Mouse (Mus musculus) lung, adult 2 months (tissue): ENCODE measurements around the gene Tmtc2. TPM values are rescaled to one million over a fixed set of nuclear protein-coding genes. Genes with fewer than 3 reads are reported as not detected.

ENCODE experiments used
- DNase-seq: peaks from one replicate; pipeline ENCODE4 v3.0.0; 2022
- H3K4me1 ChIP-seq: fragments of 200-500 bp; 2 replicates; pipeline ENCODE4 v1.6.1; 2011; ENCODE audit warnings: low read length; ENCODE audit not compliant: control insufficient read depth, insufficient read depth
- H3K4me3 ChIP-seq: fragments of 200-500 bp; replicated peaks from 2 replicates; pipeline ENCODE3; 2011; ENCODE audit warnings: low read depth, mild to moderate bottlenecking, control low read depth, low read length; ENCODE audit errors: extremely low read depth
- CTCF ChIP-seq: fragments of 200-500 bp; IDR thresholded peaks from 2 replicates; pipeline ENCODE4 v1.5.1; 2011; ENCODE audit warnings: mild to moderate bottlenecking, low read length, control low read depth; ENCODE audit not compliant: insufficient read depth
- POLR2A ChIP-seq: fragments of 200-500 bp; IDR thresholded peaks from 2 replicates; pipeline ENCODE4 v1.6.1; 2011; ENCODE audit warnings: low read depth, mild to moderate bottlenecking, control low read depth, low read length, borderline replicate concordance; ENCODE audit errors: extremely low read depth
- WGBS: fragments of 180-500 bp; shearing (Covaris S2); methylation state at CpG from one replicate; pipeline ENCODE4 v1.1.7; 2018; 5-methylcytosine and 5-hydroxymethylcytosine counted together
- polyA plus RNA-seq: library from polyadenylated mRNA; depleted of rRNA; stranded (reverse); fragments of >200 nt; gene quantifications from 2 replicates; pipeline ENCODE4 v1.2.3, GENCODE M21; 2012

Tmtc2 gene
- polyA plus RNA-seq, 1 experiment, result 17.7 TPM

DNA sequence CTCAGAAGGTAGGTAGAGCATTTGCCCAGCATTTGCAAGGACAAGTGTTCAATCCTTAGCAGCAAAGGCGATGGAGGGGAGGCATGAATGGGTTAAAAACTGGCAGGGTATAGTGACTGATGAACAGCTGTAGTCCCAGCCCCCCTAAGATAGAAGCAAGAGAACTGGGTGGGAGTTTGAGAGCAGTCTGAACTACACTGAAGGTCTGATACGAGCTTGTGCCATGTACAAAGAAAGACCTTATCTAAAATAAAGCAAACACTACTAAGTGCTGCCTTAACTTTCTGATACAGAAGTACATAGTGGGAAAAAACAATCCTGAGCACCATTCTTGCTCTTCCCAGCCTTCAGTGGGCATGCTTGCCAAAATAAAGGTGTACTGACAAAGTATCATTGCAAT lies 20.1 kb downstream of the Tmtc2 start:
- no peak for DNase-seq
- Histone ChIP-seq H3K4me3 (no peak overlapping the region), H3K4me1 (peaks cover 4% of the 10 kb centered on the region; the same call in 1 of the 2 replicates)
- 66% methylated on average over 2 of the region's 2 CpGs for WGBS
- TF ChIP-seq POLR2A, result no peak

DNA sequence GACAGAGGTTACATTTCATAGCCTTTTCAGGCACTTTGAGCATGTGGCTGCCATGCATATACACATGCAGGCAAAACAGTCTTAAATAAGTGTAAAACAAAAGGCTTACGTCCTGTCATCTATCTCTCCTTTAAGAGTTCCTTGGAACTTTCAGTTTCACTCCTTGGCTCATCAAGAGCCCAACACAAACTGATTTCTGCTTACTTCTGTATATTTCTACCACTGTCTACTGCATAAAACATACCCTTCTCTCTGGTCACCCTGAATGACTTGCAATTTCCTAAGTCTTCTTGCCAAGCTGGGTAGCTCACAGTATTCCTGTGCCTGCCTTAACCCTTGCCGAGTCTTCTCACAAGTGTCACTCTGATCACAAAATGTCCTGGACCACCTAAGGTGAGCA lies 26.2 kb downstream of the Tmtc2 start:
- H3K4me3 ChIP-seq, result no peak overlapping the region
- WGBS, result 63% methylated on average over 2 of the region's 2 CpGs
- H3K4me1 ChIP-seq, result peaks cover 8% of the 10 kb centered on the region
- TF ChIP-seq POLR2A, result no peak
- TF ChIP-seq CTCF, result no peak
- DNase-seq, result no peak

DNA sequence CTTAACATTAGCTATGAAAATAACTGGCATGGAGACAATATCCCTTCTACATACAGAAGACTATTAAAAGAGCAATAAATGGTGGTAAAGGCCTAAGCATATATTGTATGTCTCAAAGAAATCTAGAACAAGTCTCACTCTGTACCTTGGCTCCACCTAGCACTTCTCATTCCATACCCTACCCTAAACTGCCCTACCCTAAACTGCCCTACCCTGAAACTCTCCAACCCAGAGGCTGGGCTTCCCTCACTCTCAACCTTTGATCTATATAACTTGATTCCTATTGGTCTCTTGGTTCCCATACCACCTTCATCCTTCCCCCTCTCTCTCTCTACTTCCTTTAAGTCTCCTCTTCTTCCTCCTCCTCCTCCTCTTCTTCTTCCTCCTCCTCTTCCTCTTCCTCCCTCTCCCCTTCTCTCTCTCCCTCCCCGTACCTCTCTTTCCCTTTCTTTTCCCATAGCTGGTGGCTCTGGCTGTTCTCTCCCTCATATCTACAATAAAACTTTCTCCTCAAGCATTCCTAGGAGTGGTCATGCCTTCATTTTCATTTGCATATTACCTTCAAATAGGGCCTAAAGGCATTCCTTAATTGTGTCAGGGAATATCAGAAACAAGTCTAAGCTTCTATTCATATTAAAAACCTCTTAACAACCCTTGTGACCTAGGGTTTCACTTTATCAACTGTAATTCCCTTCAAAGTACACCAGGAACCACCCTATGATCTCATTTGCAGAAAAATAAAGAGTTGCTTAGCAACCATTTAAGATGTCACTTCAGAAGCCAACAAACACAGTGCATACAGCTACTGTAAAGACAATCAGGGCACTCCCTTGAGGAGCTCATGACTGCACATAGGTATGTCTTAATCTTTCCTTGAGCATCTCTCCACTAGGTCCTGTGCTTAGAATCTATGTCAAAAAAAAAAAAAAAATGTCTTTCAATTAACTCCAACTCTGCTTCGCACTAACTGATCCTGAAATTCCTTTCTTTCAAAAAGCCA lies 29.9 kb downstream of the Tmtc2 start:
- H3K4me1 ChIP-seq, result peaks cover 10% of the 10 kb centered on the region
- TF ChIP-seq POLR2A, result no peak
- TF ChIP-seq CTCF, result no peak
- no peak for DNase-seq
- H3K4me3 ChIP-seq, result no peak overlapping the region
- WGBS, result 86% methylated on average over 2 of the region's 2 CpGs

DNA sequence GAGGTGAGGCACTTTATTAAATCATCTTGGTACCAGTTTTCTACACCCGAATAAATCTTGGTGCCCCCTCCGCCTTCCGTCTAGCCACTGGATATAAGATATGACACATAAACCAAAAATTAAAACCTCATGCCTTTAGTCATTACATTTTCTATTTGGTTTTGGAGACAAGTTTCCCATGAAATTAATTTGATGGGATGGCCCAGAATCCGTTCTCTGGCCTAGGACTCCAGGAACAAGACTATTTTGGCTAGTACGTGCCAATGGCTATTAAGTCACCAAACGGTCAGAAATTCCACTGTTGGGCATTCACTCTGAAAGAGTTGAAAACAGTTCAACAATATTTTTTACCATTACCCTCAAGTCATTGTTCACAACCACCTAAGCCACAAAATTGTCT lies 32.2 kb downstream of the Tmtc2 start:
- Histone ChIP-seq H3K4me3 (no peak overlapping the region), H3K4me1 (peaks cover 6% of the 10 kb centered on the region; the same call in 1 of the 2 replicates)
- TF ChIP-seq POLR2A (no peak), CTCF (no peak)
- WGBS, result 90% methylated on average over 6 of the region's 6 CpGs
- no peak for DNase-seq

DNA sequence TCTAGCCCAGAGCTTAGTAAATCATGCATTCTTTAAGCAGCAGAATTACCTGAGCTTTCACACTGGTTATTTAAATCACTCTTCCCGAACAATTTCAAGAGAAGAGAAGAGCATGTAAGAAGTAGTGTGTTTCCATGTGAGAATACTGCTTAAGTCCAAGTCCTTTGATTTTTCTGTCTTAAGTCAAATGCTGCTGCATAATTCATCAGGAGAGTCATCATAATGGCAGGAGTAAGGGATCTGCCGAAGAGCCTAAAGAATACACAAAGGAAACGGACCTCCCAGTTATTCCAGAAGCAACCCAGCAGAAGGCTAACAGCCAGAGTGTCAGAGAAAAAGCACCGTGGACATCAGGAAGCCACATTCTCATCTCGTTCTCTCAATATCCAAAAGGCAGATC lies 34.6 kb downstream of the Tmtc2 start:
- no peak overlapping the region for H3K4me3 ChIP-seq
- peaks cover 6% of the 10 kb centered on the region; the same call in 1 of the 2 replicates for H3K4me1 ChIP-seq
- DNase-seq, result no peak
- 48% methylated on average over 5 of the region's 5 CpGs for WGBS
- no peak for TF ChIP-seq CTCF
- no peak for TF ChIP-seq POLR2A

DNA sequence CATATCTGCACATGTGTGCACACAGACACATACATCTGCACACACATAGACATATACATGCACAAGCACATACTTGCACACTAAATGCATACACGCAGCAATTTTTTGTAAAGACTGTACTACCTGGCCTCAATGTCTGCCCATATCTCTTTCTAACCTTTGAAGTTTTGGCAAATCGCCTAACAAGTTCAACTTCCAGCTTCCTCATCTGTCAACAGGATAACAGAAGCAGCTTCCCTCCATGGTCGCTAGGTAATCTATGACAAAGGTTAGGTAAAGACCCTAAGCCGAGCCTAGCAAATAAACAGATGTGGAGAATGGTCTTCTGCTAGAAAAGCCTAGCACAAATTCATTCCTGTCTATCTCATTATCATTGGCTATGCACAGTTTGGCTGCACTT lies 37.3 kb downstream of the Tmtc2 start:
- Histone ChIP-seq H3K4me3 (no peak overlapping the region), H3K4me1 (peaks cover 4% of the 10 kb centered on the region; the same call in 1 of the 2 replicates)
- DNase-seq, result no peak
- no peak for TF ChIP-seq POLR2A
- no peak for TF ChIP-seq CTCF
- WGBS, result 73% methylated on average over 4 of the region's 4 CpGs

DNA sequence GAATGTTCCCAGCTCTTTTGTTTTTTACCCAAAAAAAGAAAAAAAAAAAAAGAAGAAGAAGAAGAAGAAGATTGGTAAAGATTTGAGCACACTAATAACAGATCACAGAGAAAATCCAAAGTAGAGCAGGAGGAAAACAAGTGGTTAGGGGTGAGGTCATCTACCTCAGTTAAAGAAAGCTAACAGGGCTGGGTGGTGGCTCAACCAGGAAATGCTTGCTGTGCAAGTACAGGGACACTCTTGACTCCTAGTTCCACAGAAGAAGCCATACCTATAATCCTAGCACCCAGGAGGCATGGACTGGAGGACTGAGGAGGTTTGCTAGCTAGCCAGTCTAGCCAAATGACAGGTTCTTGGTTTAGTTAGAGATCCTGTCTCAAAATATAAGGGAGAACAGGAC lies 38.4 kb downstream of the Tmtc2 start:
- TF ChIP-seq POLR2A (no peak), CTCF (no peak)
- peaks cover 4% of the 10 kb centered on the region; the same call in 1 of the 2 replicates for H3K4me1 ChIP-seq
- DNase-seq, result no peak
- H3K4me3 ChIP-seq, result no peak overlapping the region

DNA sequence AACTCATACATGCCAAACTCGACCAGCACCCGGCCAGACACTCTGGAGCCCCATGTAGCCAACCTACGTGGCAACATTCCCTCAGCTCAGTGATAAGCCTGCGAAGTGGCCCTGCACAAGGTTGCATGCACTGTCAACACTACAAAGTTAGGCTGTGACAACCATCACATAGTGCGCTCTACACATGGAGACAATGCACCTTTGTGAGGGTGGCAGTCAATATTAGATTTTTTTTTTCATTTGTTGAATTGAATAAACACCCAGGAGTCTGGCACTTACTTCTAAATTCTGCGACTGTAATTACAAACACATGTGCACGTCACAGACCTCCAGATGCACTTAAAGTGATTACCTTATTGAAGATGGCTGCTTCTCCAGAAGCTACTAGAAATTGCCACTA lies 41.5 kb downstream of the Tmtc2 start:
- WGBS, result 68% methylated on average over 7 of the region's 7 CpGs
- DNase-seq, result no peak
- Histone ChIP-seq H3K4me1 (no peaks in the 10 kb centered on the region), H3K4me3 (no peak overlapping the region)
- TF ChIP-seq POLR2A (no peak), CTCF (no peak)

DNA sequence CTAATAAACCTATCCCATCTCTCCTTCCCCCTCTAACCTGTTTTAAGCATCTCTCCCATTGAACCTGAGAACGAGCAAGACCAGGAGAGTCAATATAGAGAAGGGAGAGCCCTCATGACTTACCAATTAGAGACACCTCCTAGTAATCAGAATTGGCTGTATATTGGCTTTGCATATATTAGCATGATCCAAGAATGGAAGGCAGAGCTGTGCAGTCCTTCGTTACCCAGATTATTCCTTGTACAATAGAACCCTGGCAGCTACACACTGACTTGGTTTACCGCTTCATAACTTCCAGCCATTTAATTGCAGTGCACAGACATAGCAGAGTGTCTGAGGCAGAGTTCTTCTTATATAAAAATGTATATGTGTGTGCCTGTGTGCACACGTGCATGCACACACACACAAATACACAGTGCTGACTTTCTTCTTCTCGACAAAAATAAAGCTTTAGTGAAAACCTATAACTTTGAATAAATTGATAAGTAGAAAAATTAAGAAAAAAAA lies 42.2 kb downstream of the Tmtc2 start:
- WGBS, result 89% methylated on average over 5 of the region's 5 CpGs
- Histone ChIP-seq H3K4me1 (no peaks in the 10 kb centered on the region), H3K4me3 (no peak overlapping the region)
- no peak for DNase-seq
- no peak for TF ChIP-seq POLR2A
- TF ChIP-seq CTCF, result no peak
